Mouse (Mus musculus) forelimb bud, embryonic 11.5 days (tissue): Measurements from ENCODE around the gene Hmg20a.

Experiments
- DNase-seq: peaks from one replicate; pipeline ENCODE4 v3.0.0-alpha.2; 2012; ENCODE audit warnings: low read depth, low spot score

Gene Hmg20a

DNA sequence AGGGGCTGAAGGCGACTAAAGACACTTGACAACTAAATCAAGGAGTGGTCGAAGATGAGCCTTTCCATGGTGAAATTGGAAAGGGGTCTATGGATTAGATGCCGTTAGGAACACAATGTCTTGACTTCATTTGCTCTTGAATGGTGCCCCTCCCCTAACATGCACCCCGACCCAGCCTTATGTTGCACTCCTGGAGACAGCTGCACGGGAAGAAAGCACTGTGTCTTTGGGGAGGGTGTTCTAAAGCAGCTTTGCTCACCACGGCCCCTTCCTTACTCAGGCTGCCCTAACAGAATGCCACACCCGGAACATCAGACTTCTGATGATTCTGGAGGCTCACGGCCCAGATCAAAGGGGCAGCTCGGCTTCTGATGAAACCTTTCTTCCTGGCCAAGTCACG lies 103.9 kb downstream of the Hmg20a start:
- no peak for DNase-seq

- DNase-seq, result no peak
Measured at GRCm38 (mm10) chr9:56527951-56528350, 109.5 kb downstream of the Hmg20a start.

GRCm38 (mm10) chr9:56531991-56532390 lies 113.6 kb downstream of the Hmg20a start:
- DNase-seq, result no peak

DNA sequence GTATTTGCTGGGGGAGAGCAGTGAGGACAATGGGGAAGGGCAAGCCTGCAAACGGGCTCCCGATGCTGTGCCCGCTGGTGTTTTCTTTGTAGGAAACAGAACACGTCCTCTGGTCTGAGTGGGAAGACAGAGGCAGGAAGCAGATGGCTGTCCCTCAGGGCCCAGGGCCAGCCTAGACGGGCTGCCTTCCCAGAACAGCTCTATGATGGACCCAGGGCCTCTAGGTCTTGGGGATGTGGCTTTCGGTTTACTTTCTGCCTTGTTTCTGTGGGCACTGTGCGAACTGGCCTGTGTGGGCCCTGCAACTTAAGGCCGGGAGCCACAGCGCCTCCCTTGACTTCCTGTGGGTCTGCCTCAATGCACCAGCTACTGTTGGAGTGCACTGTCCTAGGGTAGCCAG lies 115.5 kb downstream of the Hmg20a start:
- no peak for DNase-seq

DNA sequence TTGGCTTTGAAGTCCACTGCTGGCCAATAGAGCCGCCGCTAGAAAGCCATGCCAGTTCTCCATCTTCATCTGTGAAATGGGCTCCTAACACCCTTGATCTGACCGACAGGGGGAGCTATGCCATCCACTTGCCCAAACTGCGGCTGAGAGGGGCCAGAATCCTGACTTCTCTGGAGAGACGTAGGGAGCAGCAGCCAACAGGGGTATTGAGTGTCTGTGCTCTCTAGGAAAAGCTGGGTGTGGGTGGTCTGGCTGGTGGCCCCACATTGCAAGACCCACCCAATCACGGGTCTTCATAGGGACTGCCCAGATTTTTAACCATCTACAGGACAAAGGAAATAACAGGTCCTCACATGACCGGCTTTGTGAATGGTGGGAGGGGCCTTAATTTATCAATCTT lies 116.3 kb downstream of the Hmg20a start:
- DNase-seq, result no peak

DNA sequence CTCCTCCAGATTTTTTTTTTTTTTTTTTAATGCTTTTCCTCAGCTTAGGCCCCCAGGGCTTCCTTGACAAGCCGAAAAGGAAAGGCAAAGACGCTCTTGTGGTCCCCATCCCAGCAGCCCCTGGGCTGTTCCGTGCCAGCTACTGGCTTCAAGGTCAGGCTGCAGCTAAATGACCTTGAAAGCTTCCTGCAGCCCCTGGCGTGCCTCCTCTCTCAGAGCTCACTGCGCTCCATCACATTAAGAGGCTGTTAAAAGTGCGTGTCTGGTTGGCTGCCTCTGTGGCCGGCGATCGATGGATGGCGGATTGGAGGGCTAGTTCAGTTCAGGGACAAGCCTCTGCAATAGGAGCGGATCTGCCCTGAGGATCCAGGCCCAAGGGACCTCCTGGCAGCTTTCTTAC lies 117.0 kb downstream of the Hmg20a start:
- no peak for DNase-seq

DNA sequence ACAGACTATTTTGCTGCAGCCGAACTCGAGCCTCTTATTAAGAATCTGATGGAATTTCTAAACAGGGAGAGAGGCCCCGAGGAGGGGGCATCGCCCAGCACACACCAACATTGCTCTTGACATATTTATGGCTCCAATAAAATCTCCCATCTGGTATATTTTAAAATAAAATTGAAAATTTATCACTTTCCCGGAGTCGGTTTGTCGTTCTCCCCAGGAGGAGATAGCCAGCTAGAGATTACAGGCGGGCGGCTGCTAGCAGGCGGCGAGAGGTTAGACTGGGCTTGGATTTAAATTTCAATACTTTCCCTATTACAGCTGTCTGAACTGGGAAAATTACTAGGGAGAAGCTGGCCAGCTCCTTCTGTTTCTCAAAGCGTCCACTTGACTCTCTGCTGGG lies 121.6 kb downstream of the Hmg20a start:
- peak; percentile 72 for DNase-seq

- DNase-seq, result no peak
Measured at GRCm38 (mm10) chr9:56544687-56545475, 126.5 kb downstream of the Hmg20a start.
